Mouse (Mus musculus) CH12.LX (cell line): ENCODE measurements at regions not wholly inside any gene's neighbourhood (a gene's known extent, or its start where the extent isn't known, plus 50 kb on each side); places are given as distances from the start of the nearest gene placed in this dataset.

Experiments
- CHD1 ChIP-seq: IDR thresholded peaks from 2 replicates; pipeline ENCODE4 v1.6.1; 2012; ENCODE audit warnings: low read depth, low read length, improper control_type of control experiment, inconsistent platforms
- CTCF ChIP-seq, 2 experiments: IDR thresholded peaks in 1 of 2; conservative IDR thresholded peaks in 1 of 2; 2 replicates each; pipeline ENCODE4 v1.5.1; 2011 to 2012; ENCODE audit warnings: low read depth in 2 of 2, low read length in 2 of 2, improper control_type of control experiment in 1 of 2, inconsistent platforms in 1 of 2, mild to moderate bottlenecking in 1 of 2, moderate library complexity in 1 of 2
- EP300 ChIP-seq: IDR thresholded peaks from 2 replicates; pipeline ENCODE4 v1.6.1; 2011; ENCODE audit warnings: low read length, improper control_type of control experiment
- GABPA ChIP-seq: IDR thresholded peaks from 2 replicates; pipeline ENCODE4 v1.6.1; 2012; ENCODE audit warnings: low read depth, low read length, improper control_type of control experiment, inconsistent platforms; ENCODE audit not compliant: insufficient replicate concordance
- JUND ChIP-seq: conservative IDR thresholded peaks from 2 replicates; pipeline ENCODE4 v1.6.1; 2011; ENCODE audit warnings: low read depth, low read length, improper control_type of control experiment
- KAT2A ChIP-seq: IDR thresholded peaks from 2 replicates; pipeline ENCODE4 v1.6.1; 2012; ENCODE audit warnings: low read length, improper control_type of control experiment, inconsistent platforms; ENCODE audit not compliant: insufficient replicate concordance
- MAX ChIP-seq: IDR thresholded peaks from 2 replicates; pipeline ENCODE4 v1.6.1; 2011; ENCODE audit warnings: low read length, improper control_type of control experiment
- MXI1 ChIP-seq: IDR thresholded peaks from 2 replicates; pipeline ENCODE4 v1.6.1; 2011; ENCODE audit warnings: mild to moderate bottlenecking, low read depth, low read length, improper control_type of control experiment
- MYC ChIP-seq: IDR thresholded peaks from 2 replicates; pipeline ENCODE4 v1.6.1; 2011; ENCODE audit warnings: low read depth, mild to moderate bottlenecking, improper control_type of control experiment, low read length
- NELFE ChIP-seq: IDR thresholded peaks from 2 replicates; pipeline ENCODE4 v1.6.1; 2011; ENCODE audit warnings: low read depth, low read length, improper control_type of control experiment
- POLR2A ChIP-seq: IDR thresholded peaks from 2 replicates; pipeline ENCODE4 v1.6.1; 2011; ENCODE audit warnings: low read depth, mild to moderate bottlenecking, improper control_type of control experiment, low read length
- RCOR1 ChIP-seq: conservative IDR thresholded peaks from 2 replicates; pipeline ENCODE4 v1.6.1; 2012; ENCODE audit warnings: low read depth, mild to moderate bottlenecking, inconsistent platforms, low read length, improper control_type of control experiment
- TBP ChIP-seq: conservative IDR thresholded peaks from 2 replicates; pipeline ENCODE4 v1.6.1; 2011; ENCODE audit warnings: low read depth, low read length, improper control_type of control experiment
- USF2 ChIP-seq: conservative IDR thresholded peaks from 2 replicates; pipeline ENCODE4 v1.6.1; 2011; ENCODE audit warnings: low read depth, low read length, improper control_type of control experiment

DNA sequence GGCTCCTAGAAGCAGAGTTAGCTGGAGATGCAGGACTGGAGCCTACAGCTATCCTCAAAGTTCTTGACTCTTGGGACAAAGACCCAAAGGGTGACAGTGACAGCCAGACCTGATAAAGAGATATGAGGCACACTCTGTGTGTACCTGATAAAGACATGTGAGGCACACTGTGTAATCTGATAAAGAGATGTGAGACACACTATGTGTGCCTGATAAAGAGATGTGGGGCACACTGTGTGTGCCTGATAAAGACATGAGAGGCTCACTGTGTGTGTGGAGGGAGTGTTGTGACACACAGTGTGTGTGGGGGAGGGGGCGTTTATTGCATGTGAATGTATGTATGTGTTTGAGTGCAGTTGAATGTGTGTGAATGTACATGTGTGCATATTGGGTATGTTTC is 97.8 kb upstream of the Habp2 start:
- no peak for TF ChIP-seq CTCF (conservative IDR thresholded peaks at IDR 0.05 in 1 of 2, IDR thresholded peaks at IDR 0.05 in 1 of 2; ENCODE audit: low read depth in 2 of 2, low read length in 2 of 2)
- TF ChIP-seq POLR2A = no peak
- no peak for TF ChIP-seq MXI1
- no peak for TF ChIP-seq JUND
- TF ChIP-seq MAX = no peak
- no peak for TF ChIP-seq RCOR1
- TF ChIP-seq USF2 = no peak
- no peak for TF ChIP-seq EP300
- TF ChIP-seq TBP = no peak
- no peak for TF ChIP-seq CHD1
- no peak for TF ChIP-seq GABPA
- TF ChIP-seq MYC = no peak
- no peak for TF ChIP-seq NELFE
- TF ChIP-seq KAT2A = no peak
